Mouse (Mus musculus) retina, embryonic 14.5 days (tissue): Measurements from ENCODE around the gene Hcn2.
A peak's percentile ranks its signal among the peaks of the same experiment; 100 is the strongest.

Source experiments
- DNase-seq: peaks from one replicate; pipeline ENCODE4 v3.0.0-alpha.2; 2015; ENCODE audit warnings: low spot score

Hcn2 gene

DNA sequence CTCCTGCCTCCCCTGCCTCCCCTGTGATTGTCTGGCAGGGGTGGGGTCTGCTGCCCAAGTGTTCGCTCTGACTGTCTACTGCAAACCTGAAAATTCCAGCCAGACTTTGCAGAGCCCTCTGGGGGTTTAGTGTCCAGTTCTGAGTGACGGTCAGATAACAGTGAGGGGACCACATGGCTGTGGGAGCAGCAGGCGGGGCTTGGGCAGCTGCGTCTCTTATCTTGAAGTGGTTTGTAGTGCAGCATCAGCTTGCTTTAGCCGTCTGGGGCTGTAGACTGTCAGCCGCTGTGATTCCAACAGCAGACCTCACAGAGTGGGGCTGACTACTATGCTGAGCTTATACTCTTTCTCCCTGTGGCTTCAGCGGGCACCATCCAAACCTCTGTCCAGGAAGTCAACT is 7.1 kb upstream of the Hcn2 start:
- no peak for DNase-seq

DNA sequence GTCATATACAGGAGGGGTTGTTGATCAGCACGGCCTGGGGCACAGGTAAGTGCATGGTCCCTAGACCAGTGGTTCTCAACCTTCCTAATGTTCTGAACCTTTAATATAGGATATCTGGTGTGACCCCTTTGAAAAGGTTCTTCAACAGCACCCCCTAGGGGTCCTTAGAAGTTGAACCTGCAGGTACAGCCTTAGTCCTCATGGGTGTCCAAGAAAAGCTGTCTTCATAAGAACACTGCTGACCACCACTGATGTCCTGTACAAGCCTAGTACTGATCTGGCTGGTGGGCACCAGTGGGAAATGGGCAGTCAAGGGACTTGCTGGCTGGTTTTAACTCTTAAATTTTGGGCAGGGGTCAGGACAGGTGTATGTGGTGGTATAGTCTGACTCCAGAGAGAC is 4.4 kb upstream of the Hcn2 start:
- peak; percentile 59 for DNase-seq

DNA sequence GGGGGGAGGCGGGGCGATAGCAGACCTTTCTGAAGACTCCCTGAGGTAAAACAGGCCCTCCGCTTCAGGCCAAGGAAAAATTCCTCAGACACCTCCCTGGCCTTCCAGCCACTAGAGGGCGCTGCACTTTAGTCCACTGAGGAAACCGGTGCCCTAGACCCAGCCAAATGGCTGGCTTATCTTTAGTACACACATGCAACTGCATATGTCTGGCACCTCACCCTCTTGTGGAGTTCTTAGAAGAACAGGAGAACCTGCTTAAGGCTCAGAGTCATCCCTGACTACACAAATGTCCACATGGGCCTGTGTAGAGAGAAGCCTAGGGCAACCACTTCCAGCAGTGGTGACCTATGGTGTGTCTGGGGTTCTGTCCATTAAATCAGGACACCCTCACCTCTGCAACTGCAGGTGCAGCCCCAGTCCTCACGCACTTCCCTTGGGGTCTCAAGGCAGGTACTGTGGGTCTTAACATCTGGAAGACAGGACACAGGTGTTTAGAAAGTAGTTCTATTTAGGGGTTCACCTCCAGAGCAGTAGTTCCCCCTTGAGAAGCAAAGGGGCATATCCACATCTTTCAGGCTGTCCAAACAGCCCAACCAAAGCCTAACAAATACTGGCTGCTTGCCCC is 3.8 kb upstream of the Hcn2 start:
- peak; percentile 90 for DNase-seq

DNA sequence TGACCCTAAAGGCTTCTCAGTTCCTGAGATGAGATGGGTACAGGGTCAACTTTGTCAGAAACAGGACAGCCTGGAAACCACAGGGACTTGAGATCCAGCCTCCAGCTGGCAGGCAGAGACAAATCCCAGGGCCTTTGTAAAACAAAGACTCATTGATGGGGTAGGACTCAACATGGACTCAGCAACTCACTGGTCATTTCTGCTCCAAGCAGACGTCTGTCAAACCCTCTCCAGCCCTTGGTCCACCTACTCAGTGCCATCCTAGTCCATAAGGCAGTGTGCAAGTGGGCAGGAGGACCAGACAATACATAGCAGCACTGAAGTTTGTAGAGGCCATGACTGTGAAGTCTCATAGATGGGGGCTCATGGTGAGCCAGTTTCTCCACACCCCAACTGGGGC is 3.3 kb upstream of the Hcn2 start:
- no peak for DNase-seq

DNA sequence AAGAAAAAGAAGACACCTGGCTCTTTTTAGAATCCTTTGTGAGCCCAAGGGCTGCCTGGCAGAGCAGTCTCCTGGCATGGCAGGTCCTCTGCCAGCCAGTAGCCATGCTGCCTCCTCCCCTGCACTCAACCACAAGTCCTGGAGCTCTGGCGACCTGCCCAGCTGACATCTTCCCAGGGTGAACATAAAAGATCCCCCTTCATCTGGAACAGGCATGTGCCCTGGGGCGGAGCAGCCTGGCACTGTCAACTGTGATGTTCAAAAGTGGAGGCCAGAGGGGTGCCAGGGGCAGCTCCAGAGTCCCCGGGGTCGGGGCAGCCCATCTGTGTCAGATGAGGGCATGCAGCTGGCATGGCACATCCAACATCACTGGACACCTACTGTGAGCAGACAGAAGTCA is 1.4 kb upstream of the Hcn2 start:
- no peak for DNase-seq

DNA sequence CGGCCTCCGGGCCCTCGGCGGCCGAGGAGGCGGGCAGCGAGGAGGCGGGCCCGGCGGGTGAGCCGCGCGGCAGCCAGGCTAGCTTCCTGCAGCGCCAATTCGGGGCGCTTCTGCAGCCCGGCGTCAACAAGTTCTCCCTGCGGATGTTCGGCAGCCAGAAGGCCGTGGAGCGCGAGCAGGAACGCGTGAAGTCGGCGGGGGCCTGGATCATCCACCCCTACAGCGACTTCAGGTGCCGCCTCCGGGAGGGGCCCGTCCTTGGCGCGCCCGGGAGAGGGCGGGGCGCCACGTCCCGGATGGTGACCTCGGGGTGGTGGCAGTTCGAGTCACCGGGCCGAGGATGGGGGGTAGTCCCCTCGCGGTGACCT is 538 bp downstream of the Hcn2 start:
- peak; percentile 27 for DNase-seq

DNA sequence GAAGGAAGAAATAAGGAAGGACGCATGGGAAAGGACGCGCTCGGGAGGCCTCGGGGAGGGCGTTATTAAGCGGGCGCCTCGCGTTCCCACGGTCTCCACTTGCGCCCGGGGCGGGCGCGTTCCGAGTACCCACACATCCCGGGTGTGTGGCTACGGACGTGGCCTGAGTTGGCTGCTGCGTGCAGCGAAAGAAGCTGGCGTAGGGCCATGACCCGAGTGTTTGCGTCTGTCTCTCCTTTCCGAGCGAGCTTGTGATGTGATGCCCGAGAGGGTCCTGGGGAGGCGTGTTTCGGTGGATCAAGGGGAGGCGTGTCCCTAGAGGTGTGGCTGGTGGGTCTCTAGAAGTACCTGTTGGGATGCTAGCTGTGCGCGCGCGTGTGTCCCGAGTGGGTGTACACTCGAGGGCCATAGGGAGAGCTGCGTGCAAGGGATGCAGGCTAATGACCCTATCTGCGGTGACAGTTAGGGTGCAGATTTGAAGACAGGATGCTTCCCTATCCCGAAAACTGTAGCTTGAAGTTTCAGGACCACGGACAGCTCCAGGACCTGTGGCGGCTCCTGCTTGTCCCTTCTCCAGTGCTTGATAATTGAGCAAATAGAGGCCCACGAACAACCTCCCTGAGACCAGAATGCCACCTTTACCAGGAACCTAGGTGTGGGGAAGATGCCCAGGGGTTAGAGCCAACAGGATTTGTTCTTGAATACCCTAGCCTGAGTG is 1.4 kb downstream of the Hcn2 start:
- DNase-seq, result peak; percentile 82

DNA sequence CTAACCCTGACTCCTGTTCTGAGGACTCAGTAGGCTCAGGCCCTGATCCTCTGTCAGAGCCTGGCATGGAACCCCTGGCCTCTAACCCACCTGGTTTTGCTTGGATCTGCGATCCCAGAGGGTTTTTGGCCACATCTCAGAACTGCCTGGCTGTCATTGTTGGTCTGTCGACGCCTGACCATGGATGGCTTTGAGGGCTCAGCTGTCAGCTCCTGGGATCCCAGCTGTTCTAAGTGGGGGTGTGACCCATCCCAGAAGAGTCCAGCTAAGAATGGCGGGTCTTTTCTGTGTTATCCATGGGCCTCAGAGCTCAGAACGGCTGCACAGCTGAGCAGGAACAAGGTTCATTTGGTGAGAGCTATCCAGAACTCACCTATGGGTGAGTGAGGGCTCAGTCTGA is 4.7 kb downstream of the Hcn2 start:
- no peak for DNase-seq

DNA sequence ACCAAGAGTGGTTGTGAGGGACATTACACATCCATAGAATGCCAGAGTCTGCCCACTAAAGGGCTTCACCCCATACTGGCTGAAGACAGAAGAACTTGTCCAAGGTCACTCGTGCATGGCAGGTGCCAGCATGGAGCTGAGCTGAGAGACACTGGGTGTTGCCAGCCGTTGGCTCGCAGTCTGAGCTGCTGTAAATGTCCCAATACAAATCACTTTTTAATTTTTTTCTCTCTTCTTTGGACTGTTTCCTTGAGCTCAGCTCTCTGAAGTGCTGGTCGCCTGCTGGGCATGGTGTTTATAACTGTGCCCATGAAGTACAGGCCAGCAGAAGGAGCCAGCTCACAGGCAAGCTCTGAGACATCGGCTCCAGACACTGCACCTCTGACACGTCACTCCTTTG is 6.6 kb downstream of the Hcn2 start:
- no peak for DNase-seq

DNA sequence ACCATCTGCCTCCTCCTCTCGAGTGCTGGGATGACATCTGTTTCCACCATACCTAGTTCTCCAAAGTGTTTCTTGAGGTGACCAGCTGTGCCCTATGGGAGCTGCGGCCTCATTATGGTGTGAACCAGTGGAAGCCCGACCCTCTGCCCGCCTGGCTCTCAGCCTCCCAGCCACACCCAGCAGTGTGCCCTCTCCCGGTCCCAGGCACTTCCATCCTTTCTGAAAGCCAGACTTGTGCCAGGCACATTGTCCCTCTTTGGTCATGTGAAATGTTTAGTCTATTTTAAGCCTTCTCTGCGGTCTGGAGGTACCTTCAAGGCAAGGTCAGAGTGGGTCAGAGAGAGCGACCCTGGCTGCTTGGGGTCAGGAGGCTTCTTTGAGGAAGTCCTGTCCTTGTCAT is 7.3 kb downstream of the Hcn2 start:
- no peak for DNase-seq

DNA sequence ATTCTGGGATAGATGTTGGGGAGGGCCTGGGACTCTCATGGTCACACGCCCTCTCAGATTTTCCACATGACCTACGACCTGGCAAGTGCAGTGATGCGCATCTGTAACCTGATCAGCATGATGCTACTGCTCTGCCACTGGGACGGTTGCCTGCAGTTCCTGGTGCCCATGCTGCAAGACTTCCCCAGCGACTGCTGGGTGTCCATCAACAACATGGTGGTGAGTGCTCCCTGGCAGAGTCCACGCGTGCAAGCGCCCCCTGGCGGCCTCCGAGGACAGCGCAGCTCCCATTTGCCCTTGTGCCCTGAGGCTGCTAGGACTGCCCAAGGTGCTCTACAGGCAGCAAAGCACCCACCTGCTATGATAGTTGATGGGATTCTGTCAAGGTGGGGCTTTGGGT is 9.7 kb downstream of the Hcn2 start:
- peak; percentile 60 for DNase-seq

DNA sequence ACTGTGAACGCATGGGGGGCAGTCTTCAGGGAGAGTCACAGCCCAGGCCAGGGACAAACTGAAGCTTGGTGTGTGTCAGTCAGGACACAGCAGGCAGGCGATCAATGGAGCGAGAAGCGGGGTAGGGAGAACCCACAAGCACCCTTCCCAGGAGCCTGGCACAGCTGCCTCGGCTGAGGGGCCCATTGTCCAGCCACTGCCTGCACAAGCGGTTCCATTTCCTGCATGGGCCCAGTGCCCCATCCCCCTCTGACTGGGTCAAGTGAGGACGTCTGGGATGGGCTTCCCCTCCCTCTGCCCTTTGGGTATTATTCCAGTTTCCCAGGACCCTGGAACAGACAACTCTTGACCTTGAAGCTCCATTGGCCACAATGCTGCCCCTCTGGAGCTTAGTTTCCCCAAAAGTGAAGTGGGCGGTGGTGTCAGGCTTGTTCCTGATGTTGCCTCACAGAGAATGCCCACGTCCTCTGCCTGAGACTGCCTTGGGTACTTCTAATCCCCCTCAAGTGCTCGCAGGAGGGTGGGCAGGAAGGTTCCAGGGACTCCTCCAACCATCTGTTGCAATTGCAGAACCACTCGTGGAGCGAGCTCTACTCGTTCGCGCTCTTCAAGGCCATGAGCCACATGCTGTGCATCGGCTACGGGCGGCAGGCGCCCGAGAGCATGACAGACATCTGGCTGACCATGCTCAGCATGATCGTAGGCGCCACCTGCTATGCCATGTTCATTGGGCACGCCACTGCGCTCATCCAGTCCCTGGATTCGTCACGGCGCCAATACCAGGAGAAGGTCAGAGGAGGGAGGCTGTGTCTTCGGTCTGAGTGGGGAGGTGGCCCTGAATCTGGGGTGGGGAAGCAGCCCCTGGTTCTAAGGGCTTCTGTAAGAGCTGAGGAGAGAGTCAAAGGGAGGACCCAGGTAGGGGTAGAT is 12.2 kb downstream of the Hcn2 start:
- no peak for DNase-seq

DNA sequence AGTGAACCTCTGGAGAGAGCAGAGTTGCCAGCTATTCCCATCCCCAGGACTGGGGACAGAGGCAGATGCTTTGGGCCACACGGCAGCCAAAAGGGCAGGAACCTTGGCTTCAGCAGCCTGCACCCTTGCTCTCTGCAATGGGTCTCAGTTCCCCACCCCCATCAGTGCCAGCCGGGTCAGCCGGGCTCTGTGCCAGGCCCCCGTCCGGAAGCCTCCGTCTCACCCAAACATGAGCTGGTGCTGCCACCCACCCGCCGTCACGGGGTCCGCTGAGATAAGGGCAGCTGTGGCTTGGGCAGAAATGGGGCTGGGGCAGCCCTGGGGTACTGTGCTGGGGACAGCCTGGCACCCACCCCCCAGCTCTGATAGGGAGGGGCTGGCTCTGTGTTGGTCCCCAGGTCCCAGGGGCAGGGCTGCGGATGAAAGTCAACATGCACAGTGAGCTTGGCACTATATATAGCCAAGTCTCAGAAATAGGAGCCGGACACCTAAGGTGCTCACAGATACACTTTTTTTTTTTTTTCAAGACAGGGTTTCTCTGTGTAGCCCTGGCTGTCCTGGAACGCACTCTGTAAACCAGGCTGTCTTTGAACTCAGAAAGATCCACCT is 13.0 kb downstream of the Hcn2 start:
- no peak for DNase-seq

DNA sequence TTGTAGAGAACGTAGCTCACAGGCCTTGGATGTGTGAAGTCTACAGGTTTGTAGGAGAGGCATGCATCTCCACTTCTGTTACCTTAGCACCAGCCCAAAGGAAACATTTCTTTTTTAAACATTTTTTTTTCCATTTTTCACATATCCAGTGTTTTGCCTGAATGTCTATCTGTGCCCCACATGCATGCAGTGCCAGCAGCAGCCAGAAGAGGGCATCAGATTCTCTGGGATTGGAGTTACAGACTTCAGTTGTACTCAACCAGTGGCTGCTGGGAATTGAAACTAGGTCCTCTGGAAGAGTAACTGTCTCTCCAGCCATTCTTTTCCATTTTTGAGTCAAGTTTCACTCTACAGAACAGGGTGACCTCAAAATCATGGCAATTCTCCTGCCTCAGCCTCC is 16.1 kb downstream of the Hcn2 start:
- DNase-seq, result no peak

DNA sequence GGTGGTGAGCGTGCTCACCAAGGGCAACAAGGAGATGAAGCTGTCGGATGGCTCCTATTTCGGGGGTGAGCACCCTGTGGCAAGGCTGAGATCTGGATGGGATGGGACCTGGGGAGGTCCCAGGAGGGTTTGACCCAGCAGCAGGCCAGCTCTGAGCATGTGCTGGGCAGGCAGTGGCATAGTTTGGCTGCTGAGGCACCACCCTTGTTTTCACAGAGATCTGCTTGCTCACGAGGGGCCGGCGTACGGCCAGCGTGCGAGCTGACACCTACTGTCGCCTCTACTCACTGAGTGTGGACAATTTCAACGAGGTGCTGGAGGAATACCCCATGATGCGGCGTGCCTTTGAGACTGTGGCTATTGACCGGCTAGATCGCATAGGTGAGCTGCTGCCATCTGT is 17.4 kb downstream of the Hcn2 start:
- no peak for DNase-seq

DNA sequence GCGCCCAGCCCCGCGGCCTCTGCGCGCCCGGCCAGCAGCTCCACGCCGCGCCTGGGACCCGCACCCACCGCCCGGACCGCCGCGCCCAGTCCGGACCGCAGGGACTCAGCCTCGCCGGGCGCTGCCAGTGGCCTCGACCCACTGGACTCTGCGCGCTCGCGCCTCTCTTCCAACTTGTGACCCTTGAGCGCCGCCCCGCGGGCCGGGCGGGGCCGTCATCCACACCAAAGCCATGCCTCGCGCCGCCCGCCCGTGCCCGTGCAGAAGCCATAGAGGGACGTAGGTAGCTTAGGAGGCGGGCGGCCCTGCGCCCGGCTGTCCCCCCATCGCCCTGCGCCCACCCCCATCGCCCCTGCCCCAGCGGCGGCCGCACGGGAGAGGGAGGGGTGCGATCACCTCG is 18.9 kb downstream of the Hcn2 start:
- no peak for DNase-seq

DNA sequence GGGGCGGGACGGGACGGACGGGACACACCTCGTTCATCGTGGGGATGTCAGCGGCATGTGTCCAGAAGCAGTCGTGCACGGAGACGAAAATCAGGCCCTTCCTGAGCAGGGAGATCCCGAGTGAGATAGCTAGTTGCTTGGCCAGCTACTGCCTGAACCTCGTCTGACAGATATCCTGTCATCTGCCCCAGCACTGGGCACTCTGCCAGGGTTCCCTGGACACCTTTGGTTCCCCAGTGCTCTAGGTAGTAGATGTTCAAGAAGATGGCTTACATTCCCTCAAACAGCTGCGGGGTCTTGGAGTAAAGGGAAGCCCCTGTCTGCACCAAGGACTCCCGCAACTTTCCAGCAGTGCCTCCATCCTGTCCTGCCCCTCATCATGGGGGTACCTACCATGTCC is 20.3 kb downstream of the Hcn2 start:
- DNase-seq, result no peak

DNA sequence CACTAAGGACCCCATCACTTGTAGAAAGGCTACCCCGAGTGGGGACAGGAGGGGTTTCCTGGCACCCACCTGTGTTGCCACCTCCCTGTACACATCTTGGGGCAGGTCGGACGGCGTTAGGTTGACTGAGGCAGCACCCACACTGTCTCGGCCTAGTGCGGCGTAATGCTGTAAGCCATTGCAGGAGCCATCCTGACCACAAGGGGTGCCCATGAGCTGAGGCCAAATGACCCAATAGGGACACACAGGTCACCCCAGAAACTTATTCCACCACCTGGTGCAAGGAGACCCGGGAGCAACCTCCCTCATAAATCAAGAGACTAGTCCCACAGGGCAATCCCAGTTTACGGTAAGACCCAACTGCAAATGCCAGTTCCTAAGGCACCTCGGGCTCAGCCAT is 21.8 kb downstream of the Hcn2 start:
- DNase-seq, result peak; percentile 42

DNA sequence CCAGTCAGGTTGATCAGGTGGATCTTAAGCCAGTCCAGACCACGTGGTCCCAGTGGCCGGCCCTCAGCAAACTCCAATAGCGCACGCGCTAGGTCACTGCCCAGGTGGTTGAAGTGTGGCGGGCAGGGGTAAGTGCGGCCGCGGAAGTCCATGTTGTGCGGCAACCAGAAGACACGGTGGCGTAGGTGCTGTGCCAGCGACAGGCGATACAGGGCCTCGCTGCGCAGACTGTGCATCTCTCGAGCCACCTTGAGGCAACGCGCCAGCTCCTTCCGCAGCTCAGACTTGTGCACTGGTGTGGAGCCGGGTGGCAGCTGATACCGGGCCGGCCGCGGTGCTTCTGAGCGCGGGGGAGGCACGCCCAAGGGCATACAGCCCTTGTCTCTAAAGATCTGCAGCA is 22.8 kb downstream of the Hcn2 start:
- DNase-seq, result no peak

DNA sequence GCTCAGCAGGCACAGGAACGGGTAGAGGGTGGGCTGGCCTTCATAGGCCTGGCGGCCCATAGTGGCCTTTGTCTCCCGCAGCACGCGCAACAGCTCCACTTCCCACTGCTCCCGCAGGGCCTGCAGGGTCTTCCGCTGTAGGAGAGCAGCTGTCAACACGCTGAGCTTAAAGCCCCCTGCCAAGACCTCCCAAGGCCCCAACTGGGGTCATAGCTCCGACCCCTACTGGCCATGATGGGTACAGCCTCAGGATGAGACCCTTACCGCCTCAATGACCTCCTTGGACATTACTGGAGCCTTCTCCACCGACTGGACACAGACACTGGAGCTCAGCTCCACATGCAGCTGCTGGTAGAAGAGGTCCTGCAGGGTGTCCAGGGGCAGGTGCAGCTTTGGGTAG is 24.4 kb downstream of the Hcn2 start:
- peak; percentile 58 for DNase-seq

DNA sequence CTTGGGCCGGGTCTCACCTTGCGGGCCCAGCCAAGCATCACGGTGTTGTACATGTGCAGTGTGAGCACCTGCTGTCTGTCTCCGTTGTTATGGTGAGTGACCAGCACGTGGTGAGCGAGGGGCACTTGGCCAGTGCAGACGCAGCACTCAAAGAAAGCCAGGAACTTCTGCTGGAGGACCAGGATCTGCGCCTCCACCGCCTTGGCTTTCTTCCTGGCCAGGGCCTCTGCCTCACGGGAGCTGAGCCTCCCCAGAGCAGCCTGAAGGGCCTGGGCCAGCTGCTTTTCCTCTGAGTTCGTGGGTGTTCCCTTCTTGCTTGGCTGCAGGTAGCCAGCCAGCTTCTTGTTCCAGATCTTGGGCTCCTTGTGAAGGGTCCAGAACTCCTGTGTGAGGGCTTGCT is 26.7 kb downstream of the Hcn2 start:
- no peak for DNase-seq

DNA sequence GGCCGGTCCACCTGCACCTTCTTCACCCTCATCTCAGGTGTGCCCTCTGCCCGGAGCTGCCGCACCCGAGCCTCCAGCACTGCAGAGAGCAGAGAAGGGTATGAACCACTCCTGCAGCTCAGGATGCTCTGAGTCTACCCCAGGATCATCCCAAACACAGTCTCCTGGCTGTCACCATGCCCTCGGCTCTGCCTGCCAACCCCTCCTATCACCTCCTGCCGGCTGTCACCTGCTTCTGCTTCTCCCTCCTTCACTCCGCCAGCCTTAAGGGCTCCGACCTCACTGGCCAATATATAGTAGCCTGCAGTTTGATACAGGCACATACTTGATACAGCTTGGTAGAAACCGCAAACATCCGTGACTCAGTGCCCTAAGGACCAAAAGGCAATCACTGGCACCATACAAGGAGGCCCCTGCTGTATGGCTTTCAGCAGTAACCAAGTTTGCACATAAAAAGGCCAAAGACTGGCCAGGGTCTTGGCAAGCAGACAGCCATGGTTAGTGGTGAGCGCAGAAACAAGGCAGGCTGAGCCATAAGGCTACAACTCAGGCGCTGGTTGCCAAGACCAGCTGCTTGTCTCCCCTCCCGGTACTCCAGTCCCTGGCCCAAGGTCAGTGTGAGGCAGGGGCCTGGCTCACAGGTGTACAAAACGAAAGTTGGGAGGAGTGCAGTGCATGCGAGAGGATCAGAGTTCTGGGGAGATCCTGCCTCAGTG is 27.4 kb downstream of the Hcn2 start:
- DNase-seq, result no peak
